Mouse (Mus musculus) ES-Bruce4 (cell line): ENCODE data around the gene Wfdc12.

Experiments used
- EP300 ChIP-seq: IDR thresholded peaks from 2 replicates; pipeline ENCODE4 v1.6.1; 2011; ENCODE audit warnings: low read depth, low read length; ENCODE audit not compliant: insufficient read depth
- POLR2A ChIP-seq: IDR thresholded peaks from one replicate; pipeline ENCODE4 v1.8.1; 2011; ENCODE audit warnings: low read length; ENCODE audit not compliant: insufficient read depth

- no peak for TF ChIP-seq POLR2A
- no peak for TF ChIP-seq EP300
These were observed 20.1 kb downstream of the Wfdc12 start for GRCm38 (mm10) chr2:164170326-164170725.
